Mouse (Mus musculus) erythroblast, adult 5-6 weeks (primary cell): ENCODE results near the gene Ly6g6c. TPM values are rescaled to one million over a fixed set of nuclear protein-coding genes. Genes with fewer than 3 reads are reported as not detected.
"Not testable (repeated sequence)": the region's sequence is repeated elsewhere in the genome, so short reads cannot be mapped to it uniquely, and the experiment has no call there.

Experiments used
- ATAC-seq: replicated peaks from 2 replicates; pipeline ENCODE4 v1.8.0; 2016; ENCODE audit warnings: moderate number of reproducible peaks, mild to moderate bottlenecking, moderate TSS enrichment, inconsistent platforms; ENCODE audit not compliant: poor library complexity, low FRiP score, severe bottlenecking
- total RNA-seq, 2 experiments: library from RNA; stranded (forward) in 1 of 2; stranded (reverse) in 1 of 2; fragments of 150-400 nt in 1 of 2; fragments of 200-764, 138-1000 nt in 1 of 2; gene quantifications; 2 replicates each; pipeline versions ENCODE4 v1.2.3 to v1.2.4; 2015 to 2017; ENCODE audit warnings: low replicate concordance in 2 of 2

The Ly6g6c gene
- total RNA-seq, 2 experiments from 2014 or later, result not detected

DNA sequence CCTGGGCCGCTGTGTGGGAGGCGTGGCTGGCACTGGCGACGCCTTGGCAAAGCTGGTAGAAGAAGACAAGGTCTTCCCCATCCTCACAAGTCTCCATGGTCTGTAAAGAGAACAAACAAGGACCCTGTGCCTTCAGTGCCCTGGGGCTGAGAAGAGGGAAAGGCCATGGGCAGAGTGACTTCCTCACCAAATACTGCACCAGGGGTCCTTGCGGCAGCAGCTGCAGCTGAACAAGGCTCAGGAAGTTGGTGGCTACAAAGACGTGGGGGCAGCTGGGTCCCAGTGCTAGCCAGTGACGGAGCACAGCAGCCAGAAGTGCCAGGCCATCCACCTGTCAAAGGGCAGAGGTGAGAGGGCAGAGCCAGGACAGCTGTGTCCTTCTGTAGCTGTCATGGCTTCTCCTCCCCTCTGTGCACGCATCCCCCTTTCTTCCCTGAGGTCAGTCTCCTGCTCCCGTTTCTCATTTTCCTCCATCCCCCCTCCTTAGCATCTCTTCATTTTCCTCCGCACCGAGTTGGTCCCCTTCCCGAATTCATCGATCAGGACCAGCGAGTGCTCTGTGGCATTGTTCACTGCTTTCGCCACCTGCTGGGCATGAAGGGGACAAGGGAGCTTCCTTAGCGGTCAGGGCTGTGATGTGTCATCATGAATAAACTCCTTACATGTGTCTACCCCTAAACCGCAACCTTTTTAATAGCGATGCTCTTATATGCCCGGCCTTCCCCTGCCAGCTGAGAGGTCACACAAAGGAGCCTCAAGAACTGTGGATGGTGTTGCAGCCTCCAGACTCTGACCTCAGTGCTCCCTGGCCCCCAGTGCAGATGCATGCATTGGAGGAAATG lies 35.3 kb upstream of the Ly6g6c start:
- peak; percentile 68 for ATAC-seq

DNA sequence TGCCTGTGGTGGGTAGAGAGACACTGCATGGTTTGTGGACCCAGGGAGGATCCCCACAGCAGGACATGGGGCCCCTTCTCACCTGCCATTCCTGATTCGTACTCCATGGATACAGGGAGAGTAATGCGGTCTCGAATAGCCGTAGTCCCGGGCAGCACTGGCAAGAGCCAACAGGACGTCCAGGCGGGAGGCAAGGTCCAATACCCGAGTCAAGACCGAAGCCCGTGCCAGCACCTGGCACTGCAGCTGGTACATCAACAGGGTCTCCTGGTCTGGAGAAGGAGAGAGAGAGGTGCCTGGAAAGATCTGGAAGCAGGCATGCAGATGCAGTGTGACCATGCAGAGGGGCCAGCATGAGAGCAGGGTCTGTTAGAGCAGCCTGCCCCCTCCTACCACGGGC lies 33.9 kb upstream of the Ly6g6c start:
- ATAC-seq, result no peak

DNA sequence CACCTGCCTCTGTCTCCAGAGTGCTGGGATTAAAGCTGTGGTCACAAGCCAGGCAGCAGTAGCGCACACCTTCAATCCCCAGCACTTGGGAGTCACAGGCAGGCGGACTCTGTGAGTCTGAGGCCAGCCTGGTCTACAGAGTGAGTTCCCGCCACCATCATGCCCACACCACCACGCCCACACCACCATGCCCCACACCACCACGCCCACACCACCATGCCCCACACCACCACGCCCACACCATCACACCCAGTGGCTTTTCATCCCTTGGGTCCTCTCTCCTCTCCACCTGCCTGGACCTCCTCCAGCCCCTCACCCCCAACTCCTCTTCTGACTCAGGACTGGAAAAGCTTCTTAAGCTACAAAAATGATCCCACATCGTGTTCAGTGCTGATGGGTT lies 33.3 kb upstream of the Ly6g6c start:
- peak; percentile 72 for ATAC-seq

DNA sequence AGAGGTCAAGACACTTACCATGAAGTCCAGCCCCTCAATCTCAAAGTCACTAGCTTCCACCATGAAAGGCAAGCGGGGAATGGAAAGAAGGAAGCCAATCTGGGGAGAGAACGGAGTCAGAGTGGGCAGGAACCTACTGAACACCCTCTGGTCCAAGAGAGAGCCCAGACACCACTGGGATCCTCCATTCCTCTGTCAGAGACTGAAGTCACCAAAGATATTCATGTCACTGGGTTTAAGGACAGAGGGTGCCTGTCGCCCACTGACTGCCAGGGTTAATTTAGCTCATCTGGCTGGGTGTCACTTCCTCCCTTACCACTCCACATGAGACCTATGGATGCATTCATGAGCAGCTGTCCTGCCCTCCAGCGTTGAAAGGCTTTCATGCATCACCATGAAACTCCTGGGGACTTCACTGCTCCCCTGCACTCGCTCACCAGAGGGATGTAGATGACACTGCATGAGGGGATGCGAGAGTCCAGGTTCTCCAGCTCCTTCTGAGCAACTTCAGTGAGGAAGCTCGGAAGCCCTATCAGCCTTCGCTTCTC lies 32.8 kb upstream of the Ly6g6c start:
- ATAC-seq, result no peak

DNA sequence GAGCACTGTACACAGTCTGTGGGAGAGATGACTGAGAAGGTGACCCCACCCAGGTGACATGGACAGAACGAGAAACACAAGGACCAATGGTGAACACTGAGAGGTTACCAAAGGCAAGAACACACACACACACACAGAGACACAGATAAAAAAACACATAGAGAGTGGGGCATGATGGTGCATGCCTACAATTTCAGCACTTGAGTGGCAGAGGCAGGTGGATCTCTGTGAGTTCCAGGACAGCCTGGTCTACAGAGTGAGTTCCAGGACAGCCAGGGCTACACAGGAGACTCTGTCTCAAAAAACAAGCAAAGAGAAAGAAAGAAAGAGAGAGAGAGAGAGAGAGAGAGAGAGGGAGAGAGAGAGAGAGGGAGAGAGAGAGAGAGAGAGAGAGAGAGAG lies 31.5 kb upstream of the Ly6g6c start:
- ATAC-seq, result not testable (repeated sequence)

DNA sequence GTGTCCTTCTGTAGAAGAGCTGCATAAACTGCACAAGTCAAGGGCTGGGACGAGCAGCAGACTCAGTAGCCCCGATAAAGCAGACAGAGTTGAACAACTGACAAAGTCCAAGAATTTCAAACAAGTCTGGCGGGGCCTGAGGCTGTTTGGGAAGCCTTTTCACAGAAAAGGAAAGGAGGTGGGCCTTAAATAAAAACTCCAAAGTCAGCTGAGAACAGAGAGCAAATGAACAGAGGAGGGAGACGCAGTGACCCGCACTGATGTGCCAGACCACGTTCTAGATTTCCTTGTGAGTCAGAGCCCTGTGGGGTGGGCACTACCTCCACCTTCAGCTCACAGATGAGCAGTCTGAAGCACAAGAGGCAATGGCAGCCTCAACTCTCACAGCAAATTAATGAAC lies 30.3 kb upstream of the Ly6g6c start:
- ATAC-seq, result no peak

DNA sequence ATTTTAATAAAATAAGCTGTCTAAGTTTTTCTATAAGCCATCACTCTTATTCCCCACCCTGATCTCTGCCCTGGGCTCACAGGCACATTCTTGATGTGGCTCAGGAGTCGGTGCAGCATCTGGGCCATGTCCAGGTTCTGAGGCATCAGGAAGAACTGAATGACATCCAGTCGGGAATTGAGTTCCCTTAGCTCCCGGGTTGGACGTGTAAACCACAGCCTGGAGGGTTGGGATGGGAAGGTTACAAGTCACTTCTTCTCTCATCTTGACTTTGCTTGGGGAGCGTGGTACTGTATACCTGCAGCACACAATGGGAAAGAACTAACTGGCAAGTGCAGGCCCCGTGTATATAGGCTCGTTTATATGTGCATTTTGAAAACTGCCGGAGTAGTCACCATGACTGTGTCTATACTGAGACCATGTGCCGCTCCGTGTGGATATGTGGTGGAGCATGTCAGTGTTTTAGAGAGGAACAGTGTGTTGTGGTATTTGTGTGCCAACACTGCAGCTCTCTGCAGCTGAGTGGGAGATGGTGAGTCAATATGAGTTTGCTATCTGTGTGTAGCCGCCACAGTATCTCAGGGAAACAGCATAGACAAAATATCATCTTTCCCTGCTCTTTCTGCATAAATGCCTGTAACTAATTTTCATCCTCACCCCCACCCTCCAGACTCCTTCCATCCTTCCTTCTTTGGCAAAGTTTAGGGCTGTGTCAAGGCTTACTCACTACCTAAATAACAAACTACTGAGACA lies 25.9 kb upstream of the Ly6g6c start:
- no peak for ATAC-seq

DNA sequence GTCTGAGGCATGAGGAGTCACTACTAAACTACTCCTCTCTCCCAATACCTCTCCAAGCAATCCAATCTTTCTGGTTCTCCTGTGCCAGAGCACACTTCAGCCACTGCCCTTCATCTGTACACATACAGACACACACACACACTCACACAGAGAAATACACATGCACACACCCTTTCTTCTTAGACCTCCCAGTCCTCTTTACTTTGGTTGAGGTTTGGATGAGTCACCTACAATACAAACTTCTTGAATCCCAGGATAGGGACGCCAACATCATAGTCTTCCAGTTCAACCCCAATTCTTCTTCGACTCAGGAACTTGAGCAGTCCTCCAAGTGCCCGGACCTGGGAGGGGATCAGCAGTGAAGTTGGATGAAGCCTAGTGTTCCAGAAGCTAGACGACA lies 21.4 kb upstream of the Ly6g6c start:
- ATAC-seq, result no peak

DNA sequence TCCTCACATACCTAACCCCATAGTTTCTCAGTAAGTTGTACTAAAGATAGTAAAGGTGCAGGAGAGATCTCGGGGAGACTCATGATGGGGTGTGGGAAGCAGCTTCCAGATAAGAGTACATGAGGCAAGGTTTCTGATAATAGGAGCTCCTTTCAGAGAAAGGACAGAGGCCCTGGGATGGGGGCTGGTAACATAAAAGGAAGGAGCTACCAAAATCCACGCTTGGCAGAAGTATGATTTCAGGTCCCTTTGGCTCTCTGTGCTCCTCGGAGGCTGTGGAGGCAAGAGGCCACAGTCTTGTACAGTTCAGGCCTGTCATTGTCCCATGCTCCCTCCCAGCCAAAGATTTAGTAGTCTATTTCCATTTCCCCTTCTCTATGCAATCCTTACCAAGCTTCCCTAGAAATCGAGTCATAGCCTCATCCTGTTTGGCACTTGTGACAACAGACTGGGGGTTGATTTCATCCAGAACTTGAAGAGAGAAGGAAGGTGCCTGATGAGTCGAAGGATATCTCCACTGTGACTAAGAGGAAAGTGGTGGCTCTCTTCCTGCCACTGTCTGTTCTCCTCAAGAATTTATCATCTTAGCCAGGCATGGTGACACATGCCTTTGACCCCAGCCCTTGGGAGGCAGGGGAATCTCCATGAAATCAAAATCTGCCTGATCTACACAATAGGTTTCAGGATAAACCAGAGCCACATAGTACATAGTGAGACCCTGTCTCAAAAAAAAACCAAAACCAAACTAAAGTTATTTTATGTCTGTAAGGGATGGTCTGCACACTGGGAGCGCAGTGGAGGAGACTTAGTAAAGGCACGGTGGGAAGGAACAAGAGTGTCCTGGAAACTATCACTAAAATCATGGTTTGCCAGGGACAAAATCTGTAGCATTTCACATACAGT lies 20.0 kb upstream of the Ly6g6c start:
- no peak for ATAC-seq

DNA sequence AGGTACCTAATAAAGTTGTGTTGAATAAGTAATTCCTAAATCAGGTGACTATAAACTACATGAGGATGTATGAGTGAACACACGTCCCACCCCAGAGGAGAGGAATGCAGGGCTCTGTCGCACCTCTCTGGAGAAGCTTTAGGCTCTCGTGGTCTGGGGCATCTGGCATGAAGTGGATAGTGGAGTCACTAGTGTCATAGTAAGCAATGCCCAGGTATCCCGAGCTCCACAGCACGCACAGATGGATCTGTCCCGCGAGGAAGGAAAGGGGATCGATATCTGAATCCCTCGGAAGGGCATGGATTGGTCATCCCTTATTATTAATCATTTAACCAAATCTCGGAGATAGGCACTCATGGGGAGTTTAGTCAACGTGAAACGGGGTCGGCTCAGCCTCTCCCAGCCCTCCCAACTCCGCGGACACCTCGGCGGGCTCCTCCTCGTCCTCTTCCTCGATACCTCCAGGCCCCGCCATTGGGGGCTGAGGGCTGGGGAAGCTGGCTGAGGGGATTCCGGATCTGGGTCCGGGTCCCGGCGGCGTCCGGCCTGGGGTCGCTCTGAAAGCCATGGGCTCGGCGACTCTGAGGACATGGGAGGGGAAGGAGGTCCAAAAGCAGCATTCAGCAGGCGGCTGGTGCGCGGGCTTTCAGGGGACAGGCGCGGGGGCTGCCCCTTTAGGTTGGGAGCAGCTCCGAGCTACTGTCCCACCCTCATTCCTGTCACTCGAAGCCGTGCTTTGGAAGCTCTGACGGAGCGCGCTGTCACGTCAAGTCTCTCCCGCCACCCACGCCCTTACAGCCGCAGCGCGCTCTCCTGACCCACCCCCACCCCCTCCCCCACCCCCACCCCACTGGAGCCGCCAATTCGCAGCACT lies 19.1 kb upstream of the Ly6g6c start:
- peak; percentile 15 for ATAC-seq

DNA sequence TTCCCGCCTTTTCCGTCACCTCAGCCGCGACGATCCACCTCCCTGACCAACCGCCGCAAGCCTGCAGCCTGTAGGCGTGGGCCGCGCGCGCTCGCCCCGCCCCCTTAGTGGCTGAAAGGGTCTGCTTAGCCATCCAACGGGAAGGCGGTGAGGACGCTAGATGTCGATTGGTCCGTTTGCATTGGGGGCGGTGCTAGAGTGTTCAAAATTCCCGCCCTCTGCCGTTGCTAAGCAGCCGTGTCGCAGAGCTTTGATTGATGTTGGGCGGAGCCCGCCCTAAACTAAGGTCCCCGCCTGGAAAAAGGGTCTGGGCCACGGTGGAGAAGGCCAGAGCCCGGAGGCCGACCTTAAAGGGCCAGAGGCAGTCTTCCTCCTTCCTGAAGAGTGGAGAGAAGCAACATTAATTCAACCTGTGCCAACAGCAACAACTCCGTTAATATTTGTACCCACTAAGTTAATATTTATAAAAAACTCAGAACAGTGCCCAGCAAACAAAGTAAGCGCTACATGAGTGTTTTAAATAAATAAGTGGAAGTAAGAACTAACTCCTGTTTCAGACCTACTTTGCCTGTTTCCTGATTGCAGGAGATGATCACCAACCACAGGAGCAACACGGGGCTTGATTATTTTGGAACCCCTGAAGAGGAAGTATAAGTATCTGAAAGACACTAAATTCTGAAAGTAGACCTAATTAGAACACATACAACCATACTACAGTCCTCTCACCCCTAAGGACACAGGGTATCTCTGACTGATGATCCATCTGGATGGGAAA lies 18.3 kb upstream of the Ly6g6c start, which contains the start of gene Msh5:
Msh5 (minus strand) TSS at position 65 of the 775 bp plus-strand sequence.
- ATAC-seq, result peak; percentile 77

DNA sequence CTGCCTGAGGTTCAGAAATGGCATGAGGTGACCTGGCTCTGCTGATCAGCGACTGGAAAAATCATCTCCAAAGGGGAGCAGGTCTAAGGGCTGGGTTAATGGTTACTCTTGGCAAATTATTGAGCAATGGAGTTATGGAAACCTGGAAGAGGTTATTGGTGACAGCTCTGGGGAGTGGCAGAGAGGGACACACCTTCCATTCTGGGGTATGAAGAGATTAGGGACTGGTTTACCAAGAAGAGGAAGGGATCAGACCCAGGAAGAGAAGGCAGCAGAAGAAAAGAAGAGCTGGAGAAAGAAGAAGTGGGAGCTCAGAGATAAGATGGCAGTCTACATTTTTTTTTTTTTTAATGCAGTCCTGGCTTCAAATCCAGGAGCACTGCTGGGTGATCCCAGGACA lies 17.5 kb upstream of the Ly6g6c start:
- ATAC-seq, result no peak

DNA sequence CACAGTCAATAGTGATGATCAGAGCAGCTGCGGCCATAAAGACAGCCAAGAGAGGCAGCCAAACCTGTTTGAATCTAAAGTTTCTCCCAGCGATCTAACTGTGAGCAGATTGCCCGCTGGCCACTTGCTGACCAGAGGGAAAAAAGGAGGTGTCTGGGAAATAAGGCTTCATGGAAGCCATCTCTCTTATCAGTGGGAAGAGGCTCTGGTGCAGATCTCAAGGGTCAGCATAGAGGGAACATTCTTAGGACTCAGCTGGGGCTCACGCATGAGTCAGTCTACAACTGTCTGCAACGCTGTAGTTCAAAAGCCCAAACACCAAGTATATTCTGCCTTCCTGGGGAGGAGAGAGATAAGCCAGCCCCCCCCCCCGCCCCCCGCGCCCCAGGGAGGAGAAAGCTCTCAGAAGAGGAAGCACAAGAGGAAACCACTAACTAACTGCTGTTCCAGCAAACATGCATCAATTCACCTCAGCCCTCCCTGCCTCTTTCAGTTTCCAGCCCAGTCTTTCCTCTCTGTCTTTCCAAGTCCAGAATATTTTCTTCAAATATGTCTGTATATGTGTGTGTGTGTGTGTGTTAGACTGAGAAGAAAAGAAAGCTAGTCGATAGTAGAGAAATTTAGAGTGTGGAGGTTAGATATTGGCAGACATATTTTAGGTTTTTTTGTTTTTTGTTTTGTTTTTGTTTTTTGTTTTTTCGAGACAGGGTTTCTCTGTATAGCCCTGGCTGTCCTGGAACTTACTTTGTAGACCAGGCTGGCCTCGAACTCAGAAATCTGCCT lies 16.8 kb upstream of the Ly6g6c start:
- ATAC-seq, result no peak

DNA sequence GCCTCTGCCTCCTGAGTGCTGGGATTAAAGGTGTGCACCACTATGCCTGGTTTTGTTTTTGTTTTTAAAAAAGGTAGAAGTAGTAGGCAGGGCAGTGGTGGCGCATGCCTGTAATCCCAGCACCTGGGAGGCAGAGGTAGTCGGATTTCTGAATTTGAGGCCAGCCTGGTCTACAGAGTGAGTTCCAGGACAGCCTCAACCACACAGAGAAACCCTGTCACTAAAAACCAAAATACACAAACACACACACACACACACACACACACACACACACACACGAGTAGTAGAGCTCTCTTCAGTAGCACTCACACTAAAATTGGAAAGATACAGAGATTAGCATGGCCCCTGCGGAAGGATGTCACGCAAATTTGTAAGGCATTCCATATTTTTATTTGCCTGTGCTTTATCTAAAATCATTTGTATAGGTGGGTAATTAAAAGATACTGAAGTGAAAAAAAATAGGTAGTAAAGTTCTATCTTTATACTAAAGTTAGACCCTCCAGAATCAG lies 16.2 kb upstream of the Ly6g6c start:
- no peak for ATAC-seq

DNA sequence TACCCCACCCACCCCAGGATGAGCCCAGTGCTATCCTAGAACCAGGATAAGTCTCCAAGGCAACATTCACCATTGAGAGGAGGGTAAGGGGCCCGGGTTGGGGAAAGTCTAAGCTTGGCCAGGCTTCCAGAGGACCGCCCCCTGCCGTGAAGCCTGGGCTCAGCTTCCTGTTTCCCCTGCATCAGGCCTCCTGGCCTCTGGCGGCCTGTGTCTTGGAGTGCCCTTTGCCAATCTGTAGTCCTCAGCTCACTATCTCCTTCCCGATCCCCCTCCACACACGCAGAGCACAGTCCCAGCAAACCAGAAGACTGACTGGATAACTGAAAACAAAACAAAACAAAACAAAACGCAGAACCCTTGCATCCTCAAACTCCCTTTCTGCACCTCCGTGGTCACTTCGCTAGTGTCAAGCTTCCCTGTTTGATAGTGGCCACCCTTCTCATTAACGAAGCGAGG lies 15.6 kb upstream of the Ly6g6c start, which contains the start of gene Clic1:
Clic1 (plus strand) TSS at position 406 of the 456 bp plus-strand sequence.
- no peak for ATAC-seq

DNA sequence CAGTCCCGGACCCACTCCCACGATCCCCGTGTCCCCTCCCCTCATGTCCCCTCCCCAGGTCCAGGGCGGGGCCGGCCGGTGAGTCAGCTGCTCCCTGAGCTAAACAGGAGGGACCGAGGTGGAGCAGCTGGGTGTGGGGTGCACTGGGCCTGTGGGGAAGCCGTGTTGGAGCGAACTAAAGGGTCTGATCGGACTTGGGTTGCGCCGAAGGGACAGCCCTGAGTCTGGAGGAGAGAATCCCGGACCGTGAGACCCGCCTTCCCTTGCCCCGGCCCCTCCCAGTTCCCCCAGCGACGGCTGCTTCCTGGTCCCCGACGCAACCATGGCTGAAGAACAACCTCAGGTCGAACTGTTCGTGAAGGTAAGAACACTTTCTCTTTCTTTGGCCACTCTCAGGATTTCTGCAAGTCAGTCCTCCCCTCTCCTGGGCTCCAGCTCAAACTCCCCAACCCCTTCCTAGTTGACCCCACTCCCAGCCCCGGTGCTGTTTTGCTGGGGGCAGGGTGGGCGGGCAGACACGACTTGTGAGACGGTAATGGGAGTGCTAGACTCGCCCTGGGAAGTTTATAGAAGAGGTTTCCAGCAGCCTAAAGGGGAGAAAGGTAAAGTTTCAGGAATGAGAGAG lies 14.9 kb upstream of the Ly6g6c start:
- peak; percentile 54 for ATAC-seq
